Mouse (Mus musculus) hindbrain, embryonic 14.5 days (tissue): ENCODE results near the gene Zfp667. TPM values are rescaled to one million over a fixed set of nuclear protein-coding genes. Genes with fewer than 3 reads are reported as not detected.

ENCODE experiments used
- polyA plus RNA-seq: library from polyadenylated mRNA; unstranded; fragments of >200 nt; fragmentation: Nextera tagmentation; extraction: Ambion mirVana; gene quantifications from 2 replicates; pipeline ENCODE4 v1.2.1, GENCODE M21; 2014

The Zfp667 gene
- polyA plus RNA-seq, 1 experiment from 2014 or later = 14.4 TPM

Other genes with a start within 250 kb of the Zfp667 start
- gene Nlrp4c, start 241.4 kb upstream of the Zfp667 start, polyA plus RNA-seq = not detected in 2 replicates
- gene Zfp787, start 130.6 kb upstream of the Zfp667 start, polyA plus RNA-seq = 14.2 and 14.5 TPM in 2 replicates
- gene Zfp444, start 114.4 kb upstream of the Zfp667 start, polyA plus RNA-seq = 74.7 and 80.0 TPM in 2 replicates
- gene Galp, start 89.5 kb upstream of the Zfp667 start, polyA plus RNA-seq = not detected in 2 replicates
- gene Zscan5b, start 64.3 kb upstream of the Zfp667 start, polyA plus RNA-seq = not detected in 2 replicates
- not detected in 2 replicates for gene Epp13, start 33.9 kb upstream of the Zfp667 start, polyA plus RNA-seq
- gene Zfp583, start 44.7 kb downstream of the Zfp667 start, polyA plus RNA-seq = 14.4 and 18.2 TPM in 2 replicates
- 5.9 and 6.5 TPM in 2 replicates for gene Gm3854, start 57.2 kb downstream of the Zfp667 start, polyA plus RNA-seq
- 5.7 and 6.6 TPM in 2 replicates for gene Zfp78, start 76.7 kb downstream of the Zfp667 start, polyA plus RNA-seq
- 15.2 and 16.0 TPM in 2 replicates for gene Zfp28, start 96.7 kb downstream of the Zfp667 start, polyA plus RNA-seq
- gene Smim17, start 112.1 kb downstream of the Zfp667 start, polyA plus RNA-seq = 8.2 and 8.3 TPM in 2 replicates
- gene Gm20715, start 123.7 kb downstream of the Zfp667 start, polyA plus RNA-seq = not detected in 2 replicates
- 0.29 and 0.91 TPM in 2 replicates for gene Olfr1344, start 152.1 kb downstream of the Zfp667 start, polyA plus RNA-seq
- gene Olfr1336, start 169.6 kb downstream of the Zfp667 start, polyA plus RNA-seq = not detected in 2 replicates
- not detected in 2 replicates for gene Olfr1346, start 180.5 kb downstream of the Zfp667 start, polyA plus RNA-seq
- gene Olfr5, start 200.4 kb downstream of the Zfp667 start, polyA plus RNA-seq = not detected in 2 replicates
- not detected in 2 replicates for gene Olfr1347, start 213.2 kb downstream of the Zfp667 start, polyA plus RNA-seq
- gene Olfr1348, start 222.2 kb downstream of the Zfp667 start, polyA plus RNA-seq = not detected in 2 replicates
- not detected in 2 replicates for gene Olfr1349, start 236.4 kb downstream of the Zfp667 start, polyA plus RNA-seq